Mouse (Mus musculus): ENCODE data around the gene Ctf2. TPM values are rescaled to one million over a fixed set of nuclear protein-coding genes. Genes with fewer than 3 reads are reported as not detected.

The Ctf2 gene
- polyA plus RNA-seq, 1 experiment from 2014 or later: 0.11 TPM

- Histone ChIP-seq H3K27ac (ENCODE audit: low read length) (no peak overlapping the region), H3K9ac (ENCODE audit: low read length) (no peak overlapping the region), H3K4me1 (ENCODE audit: control insufficient read depth, insufficient read depth, low read length) (peaks cover 12% of the 10 kb centered on the region), H3K36me3 (ENCODE audit: control insufficient read depth, insufficient read depth) (peaks cover 19% of the 10 kb centered on the region), H3K9me3 (replicated peaks; ENCODE audit: control insufficient read depth, low read length) (no peaks in the 10 kb centered on the region), H3K27me3 (ENCODE audit: control insufficient read depth, insufficient read depth, low read length) (no peaks in the 10 kb centered on the region), H3K4me2 (ENCODE audit: low read depth, low read length) (no peak overlapping the region), H3K4me3 (ENCODE audit: low read length) (no peak overlapping the region)
- no peak for ATAC-seq (replicated peaks; ENCODE audit: extremely low read depth, insufficient read depth, low FRiP score)
- 83% methylated on average over 4 of the region's 4 CpGs for WGBS
Observed at GRCm38 (mm10) chr7:127763642-127764041, 31.7 kb upstream of the Ctf2 start.

- Histone ChIP-seq H3K9ac (ENCODE audit: low read length) (no peak overlapping the region), H3K27me3 (ENCODE audit: control insufficient read depth, insufficient read depth, low read length) (no peaks in the 10 kb centered on the region), H3K9me3 (replicated peaks; ENCODE audit: control insufficient read depth, low read length) (no peaks in the 10 kb centered on the region), H3K4me1 (ENCODE audit: control insufficient read depth, insufficient read depth, low read length) (peaks cover 12% of the 10 kb centered on the region), H3K4me3 (ENCODE audit: low read length) (no peak overlapping the region), H3K4me2 (ENCODE audit: low read depth, low read length) (no peak overlapping the region), H3K36me3 (ENCODE audit: control insufficient read depth, insufficient read depth) (peaks cover 12% of the 10 kb centered on the region; the same call in 1 of the 2 replicates), H3K27ac (ENCODE audit: low read length) (no peak overlapping the region)
- 23% methylated on average over 7 of the region's 7 CpGs for WGBS
- ATAC-seq (replicated peaks; ENCODE audit: extremely low read depth, insufficient read depth, low FRiP score): 0 out of 2 replicates have a peak, but pooled peaks have one; percentile 35
Observed at GRCm38 (mm10) chr7:127761026-127761425, 29.1 kb upstream of the Ctf2 start.

- no peak overlapping the region for H3K9ac ChIP-seq (ENCODE audit: low read length)
- no peak overlapping the region for H3K27ac ChIP-seq (ENCODE audit: low read length)
- WGBS: 76% methylated on average over 3 of the region's 3 CpGs
- ATAC-seq (replicated peaks; ENCODE audit: extremely low read depth, insufficient read depth, low FRiP score): no peak
- H3K4me3 ChIP-seq (ENCODE audit: low read length): no peak overlapping the region
- H3K4me1 ChIP-seq (ENCODE audit: control insufficient read depth, insufficient read depth, low read length): peaks cover 12% of the 10 kb centered on the region
- no peak overlapping the region for H3K4me2 ChIP-seq (ENCODE audit: low read depth, low read length)
- no peaks in the 10 kb centered on the region for H3K27me3 ChIP-seq (ENCODE audit: control insufficient read depth, insufficient read depth, low read length)
- H3K9me3 ChIP-seq (replicated peaks; ENCODE audit: control insufficient read depth, low read length): no peaks in the 10 kb centered on the region
- peaks cover 11% of the 10 kb centered on the region; the same call in 1 of the 2 replicates for H3K36me3 ChIP-seq (ENCODE audit: control insufficient read depth, insufficient read depth)
Observed at GRCm38 (mm10) chr7:127760478-127760877, 28.5 kb upstream of the Ctf2 start.

GRCm38 (mm10) chr7:127759716-127760115, 27.8 kb upstream of the Ctf2 start:
- Histone ChIP-seq H3K27me3 (ENCODE audit: control insufficient read depth, insufficient read depth, low read length) (no peaks in the 10 kb centered on the region), H3K4me2 (ENCODE audit: low read depth, low read length) (peak overlapping the region; percentile 19; the same call in 1 of the 2 replicates), H3K9ac (ENCODE audit: low read length) (no peak overlapping the region), H3K9me3 (replicated peaks; ENCODE audit: control insufficient read depth, low read length) (no peaks in the 10 kb centered on the region), H3K36me3 (ENCODE audit: control insufficient read depth, insufficient read depth) (peaks cover 8% of the 10 kb centered on the region; the same call in 1 of the 2 replicates), H3K4me3 (ENCODE audit: low read length) (no peak overlapping the region), H3K4me1 (ENCODE audit: control insufficient read depth, insufficient read depth, low read length) (peaks cover 12% of the 10 kb centered on the region), H3K27ac (ENCODE audit: low read length) (no peak overlapping the region)
- WGBS: 32% methylated on average over 6 of the region's 6 CpGs
- ATAC-seq (replicated peaks; ENCODE audit: extremely low read depth, insufficient read depth, low FRiP score): no peak

GRCm38 (mm10) chr7:127753741-127754140, 21.8 kb upstream of the Ctf2 start:
- H3K27ac ChIP-seq (ENCODE audit: low read length): no peak overlapping the region
- H3K4me1 ChIP-seq (ENCODE audit: control insufficient read depth, insufficient read depth, low read length): no peaks in the 10 kb centered on the region
- 89% methylated on average over 7 of the region's 7 CpGs for WGBS
- peaks cover 40% of the 10 kb centered on the region for H3K36me3 ChIP-seq (ENCODE audit: control insufficient read depth, insufficient read depth)
- ATAC-seq (replicated peaks; ENCODE audit: extremely low read depth, insufficient read depth, low FRiP score): no peak
- H3K4me3 ChIP-seq (ENCODE audit: low read length): no peak overlapping the region
- no peak overlapping the region for H3K4me2 ChIP-seq (ENCODE audit: low read depth, low read length)
- no peaks in the 10 kb centered on the region for H3K27me3 ChIP-seq (ENCODE audit: control insufficient read depth, insufficient read depth, low read length)
- no peak overlapping the region for H3K9ac ChIP-seq (ENCODE audit: low read length)
- H3K9me3 ChIP-seq (replicated peaks; ENCODE audit: control insufficient read depth, low read length): no peaks in the 10 kb centered on the region

GRCm38 (mm10) chr7:127753158-127753557, 21.2 kb upstream of the Ctf2 start:
- no peak overlapping the region for H3K4me3 ChIP-seq (ENCODE audit: low read length)
- peaks cover 40% of the 10 kb centered on the region for H3K36me3 ChIP-seq (ENCODE audit: control insufficient read depth, insufficient read depth)
- no peak for ATAC-seq (replicated peaks; ENCODE audit: extremely low read depth, insufficient read depth, low FRiP score)
- WGBS: 72% methylated on average over 5 of the region's 5 CpGs
- no peak overlapping the region for H3K27ac ChIP-seq (ENCODE audit: low read length)
- H3K4me2 ChIP-seq (ENCODE audit: low read depth, low read length): no peak overlapping the region
- H3K9me3 ChIP-seq (replicated peaks; ENCODE audit: control insufficient read depth, low read length): no peaks in the 10 kb centered on the region
- H3K4me1 ChIP-seq (ENCODE audit: control insufficient read depth, insufficient read depth, low read length): no peaks in the 10 kb centered on the region
- H3K9ac ChIP-seq (ENCODE audit: low read length): no peak overlapping the region
- H3K27me3 ChIP-seq (ENCODE audit: control insufficient read depth, insufficient read depth, low read length): no peaks in the 10 kb centered on the region

- Histone ChIP-seq H3K36me3 (ENCODE audit: control insufficient read depth, insufficient read depth) (peaks cover 40% of the 10 kb centered on the region), H3K27ac (ENCODE audit: low read length) (no peak overlapping the region), H3K9ac (ENCODE audit: low read length) (no peak overlapping the region), H3K27me3 (ENCODE audit: control insufficient read depth, insufficient read depth, low read length) (no peaks in the 10 kb centered on the region), H3K9me3 (replicated peaks; ENCODE audit: control insufficient read depth, low read length) (no peaks in the 10 kb centered on the region), H3K4me3 (ENCODE audit: low read length) (no peak overlapping the region), H3K4me1 (ENCODE audit: control insufficient read depth, insufficient read depth, low read length) (peaks cover 6% of the 10 kb centered on the region), H3K4me2 (ENCODE audit: low read depth, low read length) (no peak overlapping the region)
- ATAC-seq (replicated peaks; ENCODE audit: extremely low read depth, insufficient read depth, low FRiP score): no peak
- WGBS: 95% methylated on average over 27 of the region's 27 CpGs
Observed at GRCm38 (mm10) chr7:127752069-127752468, 20.1 kb upstream of the Ctf2 start.

GRCm38 (mm10) chr7:127751619-127752018, 19.7 kb upstream of the Ctf2 start:
- ATAC-seq (replicated peaks; ENCODE audit: extremely low read depth, insufficient read depth, low FRiP score): no peak
- no peaks in the 10 kb centered on the region for H3K9me3 ChIP-seq (replicated peaks; ENCODE audit: control insufficient read depth, low read length)
- no peak overlapping the region for H3K27ac ChIP-seq (ENCODE audit: low read length)
- no peak overlapping the region for H3K9ac ChIP-seq (ENCODE audit: low read length)
- no peaks in the 10 kb centered on the region for H3K27me3 ChIP-seq (ENCODE audit: control insufficient read depth, insufficient read depth, low read length)
- H3K36me3 ChIP-seq (ENCODE audit: control insufficient read depth, insufficient read depth): peaks cover 40% of the 10 kb centered on the region
- no peak overlapping the region for H3K4me3 ChIP-seq (ENCODE audit: low read length)
- H3K4me2 ChIP-seq (ENCODE audit: low read depth, low read length): no peak overlapping the region
- peaks cover 7% of the 10 kb centered on the region for H3K4me1 ChIP-seq (ENCODE audit: control insufficient read depth, insufficient read depth, low read length)
- 88% methylated on average over 5 of the region's 5 CpGs for whole genome bisulfite sequencing

GRCm38 (mm10) chr7:127750131-127751127, 18.5 kb upstream of the Ctf2 start:
- H3K27ac ChIP-seq (ENCODE audit: low read length): no peak overlapping the region
- no peak overlapping the region for H3K9ac ChIP-seq (ENCODE audit: low read length)
- no peak overlapping the region for H3K4me2 ChIP-seq (ENCODE audit: low read depth, low read length)
- H3K4me1 ChIP-seq (ENCODE audit: control insufficient read depth, insufficient read depth, low read length): peaks cover 7% of the 10 kb centered on the region
- H3K36me3 ChIP-seq (ENCODE audit: control insufficient read depth, insufficient read depth): peaks cover 40% of the 10 kb centered on the region
- 84% methylated on average over 19 of the region's 19 CpGs for WGBS
- no peak overlapping the region for H3K4me3 ChIP-seq (ENCODE audit: low read length)
- no peaks in the 10 kb centered on the region for H3K27me3 ChIP-seq (ENCODE audit: control insufficient read depth, insufficient read depth, low read length)
- no peak for ATAC-seq (replicated peaks; ENCODE audit: extremely low read depth, insufficient read depth, low FRiP score)
- H3K9me3 ChIP-seq (replicated peaks; ENCODE audit: control insufficient read depth, low read length): no peaks in the 10 kb centered on the region

All from heart, embryonic 16.5 days (tissue).